Mouse (Mus musculus): Measurements from ENCODE around the gene Ogdhl.

Gene Ogdhl

DNA sequence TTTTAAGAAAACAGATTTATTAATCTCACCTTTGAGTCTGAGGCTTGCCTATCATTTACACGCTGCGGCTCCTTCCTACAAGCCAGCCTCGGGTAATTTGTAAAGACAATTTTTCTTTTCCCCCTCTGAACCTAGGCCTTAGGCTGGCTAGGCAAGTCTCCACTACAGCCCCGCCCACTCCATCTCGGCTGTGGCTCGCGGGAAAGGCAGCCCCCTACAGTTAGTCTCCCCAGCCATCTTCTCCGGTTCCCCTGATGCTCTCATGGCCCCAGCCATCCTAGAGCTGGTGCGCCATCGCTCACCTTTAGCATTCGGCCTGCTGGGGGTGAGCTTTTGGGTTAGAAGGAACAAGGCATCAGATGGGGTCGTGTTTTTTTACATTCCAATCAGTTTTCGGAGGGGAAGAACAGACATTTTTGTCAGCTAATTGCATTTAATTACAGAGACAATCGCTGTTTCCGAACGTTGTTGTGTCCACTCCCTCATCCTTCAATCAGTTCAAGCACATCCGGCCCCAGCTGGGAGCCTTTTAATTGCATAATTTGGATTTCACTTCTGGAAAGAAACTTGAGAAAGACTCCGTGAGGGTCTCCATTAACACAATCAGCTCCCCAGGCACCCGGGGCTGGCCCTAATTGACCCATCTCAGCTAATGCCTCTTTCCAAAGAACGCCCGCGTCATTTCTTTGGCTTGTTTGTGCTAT lies 57.7 kb downstream of the Ogdhl start:
- no peak for DNase-seq (ENCODE audit: low spot score in 2 of 2)

DNA sequence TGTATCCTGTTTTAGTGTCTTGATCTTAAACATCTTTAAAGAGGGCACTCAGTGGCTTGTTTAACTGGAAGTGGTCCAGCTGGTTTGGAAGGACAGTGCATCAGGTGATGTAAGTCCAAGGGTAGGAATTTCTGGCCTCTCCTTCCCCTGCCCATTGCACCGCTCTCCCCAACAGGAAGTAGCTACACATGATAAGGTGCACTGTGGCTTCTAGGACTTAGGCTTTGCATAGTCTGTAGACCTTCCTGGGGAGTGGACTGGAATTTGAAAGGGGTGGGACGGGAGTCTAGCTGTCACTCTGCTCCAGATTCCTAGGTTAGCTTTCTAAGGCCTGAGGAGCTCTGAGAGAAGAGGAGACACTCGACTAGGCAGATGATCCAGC lies 58.3 kb downstream of the Ogdhl start:
- no peak for DNase-seq (ENCODE audit: low spot score in 2 of 2)

DNA sequence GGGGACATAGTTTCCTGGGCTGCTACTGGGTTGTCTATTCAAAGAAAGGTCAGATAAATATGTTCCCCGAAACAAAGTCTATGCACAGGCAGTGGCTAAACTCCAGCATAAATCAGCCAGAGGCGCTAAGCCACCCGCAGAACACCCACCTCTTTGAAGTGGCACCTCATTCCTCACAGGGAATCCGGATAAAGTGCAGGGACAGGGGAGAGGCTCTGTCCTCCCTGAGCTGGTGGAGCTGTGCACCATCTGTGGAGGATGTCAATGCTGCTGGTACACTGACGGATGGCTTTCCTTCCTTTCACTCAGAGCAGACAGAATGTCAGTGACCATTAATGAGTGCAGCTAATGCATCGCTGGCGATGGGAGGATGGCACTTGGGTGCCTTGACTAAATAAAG lies 59.2 kb downstream of the Ogdhl start:
- DNase-seq (ENCODE audit: low spot score in 2 of 2) = peak in 1 of 2 experiments; percentile 1

DNA sequence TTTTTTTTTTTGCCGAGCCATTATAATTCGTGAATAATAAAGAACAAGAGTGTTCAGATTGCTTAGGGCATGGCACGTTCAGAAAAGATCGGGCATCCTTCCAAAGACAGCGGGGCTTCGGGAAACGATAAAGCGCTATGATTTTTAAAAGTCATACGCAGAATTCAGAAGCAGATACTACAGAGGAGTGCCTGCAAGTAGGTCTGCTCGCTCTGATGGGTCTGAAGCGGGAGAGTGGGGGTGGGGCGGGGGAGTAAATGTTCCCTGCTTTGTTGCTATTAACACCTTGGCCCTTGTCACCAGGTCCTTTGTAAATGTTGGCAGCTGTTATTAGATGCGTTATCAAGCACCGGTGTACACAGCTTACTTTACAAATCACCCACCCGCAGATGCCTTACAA lies 59.8 kb downstream of the Ogdhl start:
- no peak for DNase-seq (ENCODE audit: low spot score in 2 of 2)

DNA sequence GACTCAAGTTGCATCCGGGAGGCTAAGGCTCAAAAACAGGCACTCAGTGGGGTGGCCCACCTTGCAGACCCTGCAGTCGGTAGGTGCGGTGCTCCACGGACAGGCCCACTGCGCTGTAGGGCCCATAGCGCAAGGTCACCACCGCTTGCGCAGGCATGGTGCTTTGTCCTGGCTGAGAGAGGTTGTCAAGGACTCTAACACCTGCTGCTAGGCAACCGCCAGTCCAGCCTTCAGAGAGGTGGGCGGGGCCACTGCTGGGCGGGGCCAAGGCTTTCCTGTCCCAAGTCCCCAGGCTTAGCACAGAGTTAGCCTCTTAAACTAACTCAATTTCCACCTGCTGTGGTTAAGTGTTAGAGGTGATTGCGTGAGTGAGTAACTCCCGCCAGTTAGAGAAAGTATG lies 66.4 kb downstream of the Ogdhl start, which contains the start of gene 1700024G13Rik:
Gene 1700024G13Rik (minus strand): TSS at position 196 of the 400 bp plus-strand sequence.
- no peak for DNase-seq (ENCODE audit: low spot score in 2 of 2)
